ENCODE assay signal across 10 mouse cellular contexts in genomic region chr2:32898983-32899382, GRCm38 (mm10). TPM values are rescaled to one million over a fixed set of nuclear protein-coding genes. Genes with fewer than 3 reads are reported as not detected.
DNase-seq lines count a peak whose midpoint lies in the region; ATAC-seq and TF ChIP-seq lines count a peak whose summit lies in the region.
"Had no signal": no experiment of that assay in that cellular context is flagged by ENCODE, and none has a peak within 500 bp of the region (broad histone marks: within the 10 kb centered on the region; RNA-seq: fewer than 3 reads in every experiment).

No protein-coding gene starts in this region.

- TF ChIP-seq CTCF in lung, postnatal 0 days (IDR thresholded peaks at IDR 0.05): no peak
- no peak for TF ChIP-seq CTCF in midbrain, postnatal 0 days (IDR thresholded peaks at IDR 0.05)

- peak; percentile 48 for DNase-seq in left cerebral cortex, postnatal 4 days
- no peak for DNase-seq in left cerebral cortex, postnatal 36 days (ENCODE audit: low spot score in 2 of 2)
- DNase-seq in lung, postnatal 0 days (ENCODE audit: low spot score): peak; percentile 75
- peak; percentile 80 for DNase-seq in urinary bladder, postnatal 25 days (ENCODE audit: low spot score)
- DNase-seq in midbrain, postnatal 0 days (ENCODE audit: low spot score): no peak
- DNase-seq: forebrain, postnatal 0 days had no signal

- TF ChIP-seq EP300 in lung, postnatal 0 days (IDR thresholded peaks at IDR 0.05): 0 out of 2 replicates have a peak, but pooled peaks have one; percentile 23

- H3K27ac ChIP-seq in kidney, embryonic 16.5 days (ENCODE audit: low read length): peak overlapping the region; percentile 43
- peak overlapping the region; percentile 51; the same call in 1 of the 2 replicates for H3K27ac ChIP-seq in lung, postnatal 0 days (ENCODE audit: low read length)
- no peak overlapping the region for H3K27ac ChIP-seq in midbrain, postnatal 0 days (ENCODE audit: low read depth, low read length)
- H3K27ac ChIP-seq: heart, embryonic 13.5 days had no signal

- no peak overlapping the region for H3K9ac ChIP-seq in kidney, embryonic 16.5 days (replicated peaks; ENCODE audit: low read length)
- no peak overlapping the region for H3K9ac ChIP-seq in lung, postnatal 0 days (replicated peaks; ENCODE audit: low read depth)
- no peak overlapping the region for H3K9ac ChIP-seq in midbrain, postnatal 0 days (replicated peaks; ENCODE audit: low read length, poor library complexity, severe bottlenecking)
- H3K9ac ChIP-seq: forebrain, postnatal 0 days; heart, embryonic 13.5 days had no signal

- H3K9me3 ChIP-seq in kidney, embryonic 16.5 days (ENCODE audit: low read length): no peaks in the 10 kb centered on the region
- no peaks in the 10 kb centered on the region for H3K9me3 ChIP-seq in lung, postnatal 0 days (ENCODE audit: low read length)
- H3K9me3 ChIP-seq in midbrain, postnatal 0 days (ENCODE audit: low read length): no peaks in the 10 kb centered on the region
- H3K9me3 ChIP-seq: heart, embryonic 13.5 days had no signal

- peaks cover 47% of the 10 kb centered on the region for H3K4me1 ChIP-seq in kidney, embryonic 16.5 days (ENCODE audit: insufficient read depth, low read length)
- H3K4me1 ChIP-seq in lung, postnatal 0 days (ENCODE audit: insufficient read depth, low read depth, low read length): peaks cover 31% of the 10 kb centered on the region
- 0 out of 2 replicates have a peak, but pooled peaks cover 2% of the 10 kb centered on the region for H3K4me1 ChIP-seq in midbrain, postnatal 0 days (ENCODE audit: insufficient read depth, low read length)

- no peak overlapping the region for H3K4me3 ChIP-seq in kidney, embryonic 16.5 days (ENCODE audit: low read length)
- H3K4me3 ChIP-seq in lung, postnatal 0 days (ENCODE audit: low read depth, low read length): no peak overlapping the region
- H3K4me3 ChIP-seq in midbrain, postnatal 0 days (ENCODE audit: low read depth, low read length): no peak overlapping the region
- H3K4me3 ChIP-seq: heart, embryonic 13.5 days; myocyte had no signal

- H3K27me3 ChIP-seq in kidney, embryonic 16.5 days (ENCODE audit: insufficient read depth, low read length): no peaks in the 10 kb centered on the region
- H3K27me3 ChIP-seq in lung, postnatal 0 days (replicated peaks; ENCODE audit: insufficient read depth, low read length): no peaks in the 10 kb centered on the region
- H3K27me3 ChIP-seq in midbrain, postnatal 0 days (ENCODE audit: insufficient read depth, low read length): no peaks in the 10 kb centered on the region
- H3K27me3 ChIP-seq: heart, embryonic 13.5 days had no signal

- no peak for ATAC-seq in kidney, embryonic 16.5 days (ENCODE audit: low FRiP score, low TSS enrichment)
- peak; percentile 54 for ATAC-seq in lung, postnatal 0 days
- ATAC-seq in midbrain, postnatal 0 days (ENCODE audit: low FRiP score): no peak
- no peak for ATAC-seq in frontal cortex, adult (ENCODE audit: low TSS enrichment)
- ATAC-seq: forebrain, postnatal 0 days had no signal

- H3K4me2 ChIP-seq in kidney, embryonic 16.5 days (replicated peaks; ENCODE audit: low read depth, low read length): no peak overlapping the region
- no peak overlapping the region for H3K4me2 ChIP-seq in lung, postnatal 0 days (replicated peaks; ENCODE audit: low read depth, low read length)
- no peak overlapping the region for H3K4me2 ChIP-seq in midbrain, postnatal 0 days (ENCODE audit: low read depth, low read length, poor library complexity, severe bottlenecking)
- H3K4me2 ChIP-seq: heart, embryonic 13.5 days had no signal

- H3K36me3 ChIP-seq in kidney, embryonic 16.5 days (ENCODE audit: insufficient read depth, low read length): no peaks in the 10 kb centered on the region
- H3K36me3 ChIP-seq in lung, postnatal 0 days (ENCODE audit: insufficient read depth, low read length): peaks cover 5% of the 10 kb centered on the region
- H3K36me3 ChIP-seq in midbrain, postnatal 0 days (ENCODE audit: insufficient read depth, low read length): 0 out of 2 replicates have a peak, but pooled peaks cover 4% of the 10 kb centered on the region

- intact Hi-C loops in left cerebral cortex, postnatal 4 days (cut with DNase I): no loop called here
- intact Hi-C loops in left cerebral cortex, postnatal 36 days (cut with DNase I): no loop called here

- WGBS in kidney, embryonic 16.5 days: 57% methylated on average over 7 of the region's 7 CpGs
- 30% methylated on average over 7 of the region's 7 CpGs for WGBS in lung, postnatal 0 days
- 55% methylated on average over 7 of the region's 7 CpGs for WGBS in midbrain, postnatal 0 days

RNA-seq across cellular contexts. Expression of gene Fam129b, which starts 23.1 kb away (rescaled TPM):
- 10 to 100 TPM; 55.1 to 63.3 TPM for total RNA-seq in left cerebral cortex, postnatal 4 days (2021)
- total RNA-seq in left cerebral cortex, postnatal 36 days (2021): 10 to 100 TPM; 22.6 to 23.7 TPM
- 54.4 and 56.2 TPM in 2 replicates for polyA plus RNA-seq in kidney, embryonic 16.5 days (2015; fragmentation: Nextera tagmentation; extraction: Ambion mirVana)
- polyA plus RNA-seq in lung, postnatal 0 days (2015; fragmentation: Nextera tagmentation; extraction: Ambion mirVana): 121 and 150 TPM in 2 replicates
- 39.5 and 40.9 TPM in 2 replicates for total RNA-seq in midbrain, postnatal 0 days (2014; rRNA removed)
- 17.7 and 18.1 TPM in 2 replicates for polyA plus RNA-seq in midbrain, postnatal 0 days (2015; fragmentation: Nextera tagmentation; extraction: Ambion mirVana)

RNA-seq across cellular contexts. Expression of gene Stxbp1, which starts 51.9 kb away (rescaled TPM):
- total RNA-seq in left cerebral cortex, postnatal 4 days (2021): 100 to 1,000 TPM; 557 to 578 TPM
- 1,000 to 10,000 TPM in 1 of 2 experiments, 100 to 1,000 TPM in 1; 963 to 1,065 TPM for total RNA-seq in left cerebral cortex, postnatal 36 days (2021)
- 19.6 and 22.3 TPM in 2 replicates for polyA plus RNA-seq in kidney, embryonic 16.5 days (2015; fragmentation: Nextera tagmentation; extraction: Ambion mirVana)
- 22.2 and 22.4 TPM in 2 replicates for polyA plus RNA-seq in lung, postnatal 0 days (2015; fragmentation: Nextera tagmentation; extraction: Ambion mirVana)
- 185 and 264 TPM in 2 replicates for total RNA-seq in midbrain, postnatal 0 days (2014; rRNA removed)
- 424 and 430 TPM in 2 replicates for polyA plus RNA-seq in midbrain, postnatal 0 days (2015; fragmentation: Nextera tagmentation; extraction: Ambion mirVana)

Comparison
In these comparisons a context has a peak if more than half of its experiments do, and no peak if none do; other contexts are left out.
1. DNase-seq: peak in left cerebral cortex, postnatal 4 days (single experiment), lung, postnatal 0 days (single experiment) and urinary bladder, postnatal 25 days (single experiment); none in left cerebral cortex, postnatal 36 days (0 of 2) and midbrain, postnatal 0 days (single experiment).